8 mouse cellular contexts compared by ENCODE assay signal in genomic region chr2:117412045-117412606, GRCm38 (mm10).
DNase-seq lines count a peak whose midpoint lies in the region; ATAC-seq lines count a peak whose summit lies in the region.

No protein-coding gene starts in this region.

- no peaks in the 10 kb centered on the region for H3K9me3 ChIP-seq in kidney, embryonic 14.5 days (ENCODE audit: control insufficient read depth, low read length)
- H3K9me3 ChIP-seq in hindbrain, embryonic 14.5 days (ENCODE audit: control insufficient read depth, low read length): no peaks in the 10 kb centered on the region

- no peaks in the 10 kb centered on the region for H3K4me1 ChIP-seq in kidney, embryonic 14.5 days (ENCODE audit: control insufficient read depth, insufficient read depth, low read length)
- H3K4me1 ChIP-seq in hindbrain, embryonic 14.5 days (replicated peaks; ENCODE audit: control insufficient read depth, insufficient read depth, low read length): no peaks in the 10 kb centered on the region

- peak; percentile 5 for DNase-seq in adrenal gland, adult 2 months
- DNase-seq in adrenal gland, postnatal 14 days: no peak
- DNase-seq in kidney, adult 11 months: peak; percentile 13
- peak; percentile 27 for DNase-seq in embryo, embryonic 11 days
- peak; percentile 69 for DNase-seq in naive thymus-derived CD4-positive, alpha-beta T cell, adult 2 months (ENCODE audit: low read depth)
- DNase-seq in hindbrain, embryonic 14.5 days (ENCODE audit: low spot score): no peak
- DNase-seq in adrenal gland, postnatal 4 days (ENCODE audit: low spot score in 2 of 2): no peak

- no peak overlapping the region for H3K9ac ChIP-seq in kidney, embryonic 14.5 days (ENCODE audit: low read depth, low read length)
- H3K9ac ChIP-seq in hindbrain, embryonic 14.5 days: no peak overlapping the region

- 50% methylated on average over 4 of the region's 4 CpGs for WGBS in kidney, embryonic 14.5 days
- 49% methylated on average over 4 of the region's 4 CpGs for WGBS in hindbrain, embryonic 14.5 days

- H3K4me2 ChIP-seq in kidney, embryonic 14.5 days (replicated peaks; ENCODE audit: low read depth, low read length): no peak overlapping the region
- H3K4me2 ChIP-seq in hindbrain, embryonic 14.5 days (replicated peaks): no peak overlapping the region

- no peak overlapping the region for H3K4me3 ChIP-seq in kidney, embryonic 14.5 days (ENCODE audit: low read length)
- H3K4me3 ChIP-seq in hindbrain, embryonic 14.5 days (replicated peaks; ENCODE audit: low read length): no peak overlapping the region

- H3K27ac ChIP-seq in kidney, embryonic 14.5 days (ENCODE audit: low read depth, low read length): no peak overlapping the region
- H3K27ac ChIP-seq in hindbrain, embryonic 14.5 days: no peak overlapping the region

- no peaks in the 10 kb centered on the region for H3K27me3 ChIP-seq in kidney, embryonic 14.5 days (ENCODE audit: control insufficient read depth, insufficient read depth, low read length)
- H3K27me3 ChIP-seq in hindbrain, embryonic 14.5 days (ENCODE audit: control insufficient read depth, insufficient read depth, low read length): no peaks in the 10 kb centered on the region

- no peaks in the 10 kb centered on the region for H3K36me3 ChIP-seq in kidney, embryonic 14.5 days (ENCODE audit: control insufficient read depth, insufficient read depth, low read length)
- no peaks in the 10 kb centered on the region for H3K36me3 ChIP-seq in hindbrain, embryonic 14.5 days (replicated peaks; ENCODE audit: control insufficient read depth, insufficient read depth)

- no peak for ATAC-seq in kidney, embryonic 14.5 days (ENCODE audit: low FRiP score, low TSS enrichment)
- no peak; the same call in 1 of the 2 replicates for ATAC-seq in hindbrain, embryonic 14.5 days (ENCODE audit: low FRiP score)

Comparison
In these comparisons a context has a peak if more than half of its experiments do, and no peak if none do; other contexts are left out.
1. DNase-seq: peak in adrenal gland, adult 2 months (single experiment), kidney, adult 11 months (single experiment), embryo, embryonic 11 days (single experiment) and naive thymus-derived CD4-positive, alpha-beta T cell, adult 2 months (single experiment); none in adrenal gland, postnatal 14 days (single experiment), hindbrain, embryonic 14.5 days (single experiment) and adrenal gland, postnatal 4 days (0 of 2).